Mouse (Mus musculus) neural tube, embryonic 14.5 days (tissue): ENCODE measurements around the gene Poc1a. TPM values are rescaled to one million over a fixed set of nuclear protein-coding genes. Genes with fewer than 3 reads are reported as not detected.

Source experiments
- ATAC-seq: fragments of 200-750 bp; cut with Nextera tagmentation; 2 replicates; pipeline ENCODE4 v1.8.0; 2017; ENCODE audit warnings: low read depth, mild to moderate bottlenecking, moderate TSS enrichment, moderate library complexity
- H3K27ac ChIP-seq: fragments of 300-500 bp; sonication (generic); 2 replicates; pipeline ENCODE4 v1.5.1; 2014; ENCODE audit warnings: low read depth, mild to moderate bottlenecking, control low read depth, low read length, moderate library complexity, mixed read lengths
- H3K27me3 ChIP-seq: fragments of 300-500 bp; sonication (generic); 2 replicates; pipeline ENCODE4 v1.6.1; 2014; ENCODE audit warnings: low read length; ENCODE audit not compliant: control insufficient read depth, insufficient read depth
- H3K36me3 ChIP-seq: fragments of 300-500 bp; sonication (generic); 2 replicates; pipeline ENCODE4 v1.6.1; 2014; ENCODE audit warnings: low read length, mixed read lengths; ENCODE audit not compliant: control insufficient read depth, insufficient read depth
- H3K4me1 ChIP-seq: fragments of 300-500 bp; sonication (generic); 2 replicates; pipeline ENCODE4 v1.6.1; 2014; ENCODE audit warnings: low read length; ENCODE audit not compliant: control insufficient read depth, insufficient read depth
- H3K4me2 ChIP-seq: fragments of 300-500 bp; sonication (generic); 2 replicates; pipeline ENCODE4 v1.6.1; 2014; ENCODE audit warnings: mild to moderate bottlenecking, low read depth, low read length, control low read depth
- H3K4me3 ChIP-seq: fragments of 300-500 bp; sonication (generic); 2 replicates; pipeline ENCODE4 v1.5.1; 2014; ENCODE audit warnings: low read depth, low read length, control low read depth, mixed read lengths
- H3K9ac ChIP-seq: fragments of 300-500 bp; sonication (generic); replicated peaks from 2 replicates; pipeline ENCODE4 v1.6.1; 2014; ENCODE audit warnings: low read depth, mild to moderate bottlenecking, control low read depth, low read length, mixed read lengths
- H3K9me3 ChIP-seq: fragments of 300-500 bp; sonication (generic); 2 replicates; pipeline ENCODE4 v1.6.1; 2016; ENCODE audit warnings: low read length; ENCODE audit not compliant: control insufficient read depth
- WGBS: fragments of 180-500 bp; shearing (Covaris S2); extraction: QIAGEN DNeasy Blood & Tissue Kit; methylation state at CpG from one replicate; pipeline ENCODE4 v1.1.7; 2014; 5-methylcytosine and 5-hydroxymethylcytosine counted together
- polyA plus RNA-seq: library from polyadenylated mRNA; unstranded; fragments of >200 nt; fragmentation: Nextera tagmentation; extraction: Ambion mirVana; gene quantifications from 2 replicates; pipeline ENCODE4 v1.2.1, GENCODE M21; 2014

Gene Poc1a
- polyA plus RNA-seq, 1 experiment from 2014 or later, result 5.8 TPM

DNA sequence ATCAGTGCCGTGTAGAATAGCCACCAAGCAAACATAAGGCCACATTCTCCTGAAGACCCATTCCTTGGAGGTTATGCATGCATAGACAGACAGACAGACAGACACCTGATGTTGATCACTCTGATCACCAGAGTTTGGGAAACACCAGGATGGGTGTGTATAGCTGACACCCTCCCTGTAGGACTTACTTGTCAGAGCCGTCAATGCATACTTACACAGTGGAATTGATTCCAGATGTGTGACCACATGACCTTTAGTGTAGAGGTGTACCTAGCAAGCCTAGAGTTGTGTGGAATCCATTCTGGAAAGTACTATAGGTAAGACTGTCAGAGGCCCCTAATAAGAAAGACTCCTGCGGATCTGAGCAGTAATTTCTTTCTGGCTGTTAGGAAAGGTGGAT, 76.3 kb downstream of the Poc1a start:
- Histone ChIP-seq H3K27ac (no peak overlapping the region), H3K4me1 (no peaks in the 10 kb centered on the region), H3K4me3 (no peak overlapping the region), H3K9me3 (no peaks in the 10 kb centered on the region), H3K36me3 (no peaks in the 10 kb centered on the region), H3K27me3 (no peaks in the 10 kb centered on the region), H3K4me2 (no peak overlapping the region), H3K9ac (no peak overlapping the region)
- ATAC-seq, result no peak
- 88% methylated on average over 3 of the region's 3 CpGs for WGBS

DNA sequence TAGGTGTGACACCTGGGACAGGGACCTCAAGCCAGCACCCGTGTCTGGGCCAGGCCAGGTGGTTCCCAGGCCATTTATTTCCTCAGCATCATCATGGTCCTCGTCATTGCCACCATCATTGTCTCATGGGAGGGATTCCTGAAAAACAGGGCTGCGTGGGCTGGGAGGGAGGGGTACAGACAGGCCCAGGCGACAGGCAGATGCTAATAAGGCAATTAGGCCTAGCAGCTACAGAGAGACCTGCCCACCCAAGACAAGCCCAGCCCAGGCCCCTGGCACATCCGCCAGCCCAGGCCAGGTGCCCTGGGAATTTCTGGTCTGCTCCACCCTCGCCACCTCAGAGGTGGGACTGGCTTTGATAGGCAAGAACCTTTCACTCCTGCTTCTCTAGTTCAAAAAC, 78.4 kb downstream of the Poc1a start:
- WGBS, result 45% methylated on average over 6 of the region's 6 CpGs
- Histone ChIP-seq H3K27ac (no peak overlapping the region), H3K9ac (no peak overlapping the region), H3K36me3 (no peaks in the 10 kb centered on the region), H3K4me1 (no peaks in the 10 kb centered on the region), H3K27me3 (no peaks in the 10 kb centered on the region), H3K4me3 (no peak overlapping the region), H3K4me2 (no peak overlapping the region), H3K9me3 (no peaks in the 10 kb centered on the region)
- no peak for ATAC-seq

DNA sequence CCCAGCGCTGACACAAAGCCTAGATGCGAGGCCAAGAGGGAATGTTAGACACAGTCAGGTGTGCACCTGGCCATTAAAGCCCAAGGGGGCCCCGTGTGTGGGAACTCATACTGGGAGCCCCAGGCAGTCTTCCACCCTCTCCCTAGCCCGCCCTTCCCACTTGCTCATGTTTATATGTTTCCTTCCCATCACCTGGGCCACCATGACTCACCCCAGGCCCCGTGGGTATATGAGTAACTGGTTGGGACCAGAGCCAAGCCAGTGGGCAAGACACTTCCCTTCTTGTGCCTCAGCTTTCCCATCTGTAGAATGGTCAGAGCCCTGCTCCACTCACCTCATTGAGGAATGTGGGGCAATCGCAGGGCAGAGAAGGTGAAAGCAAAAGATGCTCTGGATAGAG, 80.3 kb downstream of the Poc1a start:
- Histone ChIP-seq H3K27me3 (no peaks in the 10 kb centered on the region), H3K9me3 (no peaks in the 10 kb centered on the region), H3K9ac (no peak overlapping the region), H3K36me3 (no peaks in the 10 kb centered on the region), H3K27ac (no peak overlapping the region), H3K4me1 (no peaks in the 10 kb centered on the region), H3K4me2 (no peak overlapping the region), H3K4me3 (no peak overlapping the region)
- ATAC-seq, result no peak
- WGBS, result 87% methylated on average over 6 of the region's 6 CpGs

DNA sequence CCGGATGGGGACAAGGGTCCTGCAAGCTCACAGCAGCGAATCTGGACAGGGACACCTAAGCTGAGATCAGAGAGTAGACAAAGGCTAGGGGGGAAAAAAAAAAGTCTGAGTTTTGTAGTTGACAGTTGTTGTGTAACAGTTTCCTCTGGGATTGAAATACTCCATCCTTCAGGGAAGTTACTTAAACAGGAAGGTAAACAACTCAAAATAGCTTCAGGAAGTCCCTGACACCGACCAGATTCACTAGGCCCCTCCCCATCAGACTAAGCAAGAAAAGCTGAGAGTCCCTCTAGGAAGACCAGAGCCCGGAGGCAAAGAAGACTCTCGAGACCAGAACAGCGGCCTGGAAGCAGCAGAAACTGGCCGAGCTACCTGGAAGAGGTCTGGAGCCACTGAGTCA, 84.5 kb downstream of the Poc1a start:
- no peak overlapping the region for H3K4me3 ChIP-seq
- no peak for ATAC-seq
- H3K27me3 ChIP-seq, result no peaks in the 10 kb centered on the region
- no peak overlapping the region for H3K4me2 ChIP-seq
- H3K27ac ChIP-seq, result no peak overlapping the region
- peaks cover 11% of the 10 kb centered on the region for H3K4me1 ChIP-seq
- no peaks in the 10 kb centered on the region for H3K9me3 ChIP-seq
- no peaks in the 10 kb centered on the region for H3K36me3 ChIP-seq
- H3K9ac ChIP-seq, result no peak overlapping the region
- 80% methylated on average over 7 of the region's 7 CpGs for WGBS

DNA sequence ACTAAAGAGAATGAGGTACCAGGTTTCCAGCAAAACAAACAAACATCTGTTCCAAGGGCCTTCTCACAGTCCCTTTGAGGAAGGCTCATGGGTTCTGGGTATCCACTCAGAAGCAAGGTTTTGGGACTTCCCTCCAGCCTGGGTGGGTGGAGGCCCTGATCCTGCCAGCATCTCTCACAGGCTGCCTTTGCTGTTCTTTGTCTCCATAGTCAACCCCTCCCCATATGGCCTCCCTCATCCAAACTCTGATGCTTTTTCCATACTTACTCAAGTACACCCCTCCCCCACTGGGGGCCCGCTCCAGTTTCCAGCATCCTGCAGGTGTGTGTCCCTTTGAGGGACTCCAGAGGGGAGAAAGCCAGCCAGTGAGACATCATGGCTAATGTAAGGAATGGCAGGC, 85.3 kb downstream of the Poc1a start:
- peaks cover 20% of the 10 kb centered on the region for H3K4me1 ChIP-seq
- H3K9ac ChIP-seq, result no peak overlapping the region
- 70% methylated on average over 1 of the region's 1 CpGs for WGBS
- no peak overlapping the region for H3K4me2 ChIP-seq
- H3K27me3 ChIP-seq, result no peaks in the 10 kb centered on the region
- H3K4me3 ChIP-seq, result no peak overlapping the region
- ATAC-seq, result no peak
- H3K36me3 ChIP-seq, result no peaks in the 10 kb centered on the region
- H3K27ac ChIP-seq, result no peak overlapping the region
- no peaks in the 10 kb centered on the region for H3K9me3 ChIP-seq

DNA sequence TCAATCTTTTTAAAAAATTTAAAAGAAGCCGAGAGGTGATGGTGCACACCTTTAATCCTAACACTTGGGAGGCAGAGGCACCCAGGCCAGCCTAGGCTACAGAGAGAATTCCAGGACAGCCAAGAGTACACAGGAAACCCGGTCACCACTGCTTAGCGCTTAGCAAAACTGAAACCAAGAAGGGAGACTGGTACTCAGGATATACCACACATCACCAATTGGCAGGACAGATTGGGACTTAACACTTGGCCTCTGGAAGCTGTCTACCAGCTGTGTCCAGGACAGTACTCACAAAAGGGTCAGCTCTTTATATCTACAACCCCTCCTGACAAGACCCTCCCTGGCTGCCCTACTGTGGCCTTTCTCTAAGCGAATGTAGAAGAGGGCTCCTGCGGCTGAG, 86.1 kb downstream of the Poc1a start:
- Histone ChIP-seq H3K4me1 (peaks cover 28% of the 10 kb centered on the region), H3K9ac (peak overlapping the region; percentile 63), H3K4me2 (peak overlapping the region; percentile 94), H3K36me3 (no peaks in the 10 kb centered on the region), H3K9me3 (no peaks in the 10 kb centered on the region), H3K27me3 (no peaks in the 10 kb centered on the region), H3K27ac (peak overlapping the region; percentile 96), H3K4me3 (peak overlapping the region; percentile 86)
- 19% methylated on average over 5 of the region's 5 CpGs for WGBS
- 0 out of 2 replicates have a peak, but pooled peaks have one; percentile 1 for ATAC-seq

DNA sequence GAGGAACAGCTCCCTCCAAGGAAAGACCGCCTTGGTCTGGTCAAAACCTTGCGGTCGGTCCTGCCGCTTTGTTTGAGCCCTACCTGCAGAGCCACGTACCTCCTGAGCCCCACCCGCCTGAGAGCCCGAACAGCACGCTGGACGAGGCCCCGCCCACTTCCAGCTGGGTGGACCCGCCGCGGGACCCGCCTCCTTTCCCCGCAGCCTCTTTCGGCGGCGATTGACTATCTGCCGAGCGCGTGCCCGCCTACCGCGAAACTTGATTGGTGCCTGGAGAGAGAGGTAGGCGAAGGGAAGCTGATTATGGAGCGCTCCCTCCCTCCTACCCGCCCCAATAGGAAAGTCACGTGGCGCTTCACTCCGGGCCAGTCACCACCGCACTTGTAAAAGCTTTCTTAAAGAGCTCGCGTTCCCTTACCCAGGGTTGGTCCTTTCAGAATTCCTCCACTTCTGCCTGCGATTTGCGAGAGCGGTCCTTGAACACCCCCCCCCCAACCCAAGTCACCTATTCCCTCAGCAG, 86.8 kb downstream of the Poc1a start:
- Histone ChIP-seq H3K4me1 (peaks cover 33% of the 10 kb centered on the region), H3K4me3 (peak overlapping the region; percentile 86), H3K27ac (peak overlapping the region; percentile 96), H3K36me3 (peaks cover 4% of the 10 kb centered on the region; the same call in 1 of the 2 replicates), H3K4me2 (peak overlapping the region; percentile 94), H3K9me3 (no peaks in the 10 kb centered on the region), H3K9ac (peak overlapping the region; percentile 93), H3K27me3 (no peaks in the 10 kb centered on the region)
- WGBS, result under 1% methylated on average over 35 of the region's 36 CpGs
- peak; percentile 93 for ATAC-seq

DNA sequence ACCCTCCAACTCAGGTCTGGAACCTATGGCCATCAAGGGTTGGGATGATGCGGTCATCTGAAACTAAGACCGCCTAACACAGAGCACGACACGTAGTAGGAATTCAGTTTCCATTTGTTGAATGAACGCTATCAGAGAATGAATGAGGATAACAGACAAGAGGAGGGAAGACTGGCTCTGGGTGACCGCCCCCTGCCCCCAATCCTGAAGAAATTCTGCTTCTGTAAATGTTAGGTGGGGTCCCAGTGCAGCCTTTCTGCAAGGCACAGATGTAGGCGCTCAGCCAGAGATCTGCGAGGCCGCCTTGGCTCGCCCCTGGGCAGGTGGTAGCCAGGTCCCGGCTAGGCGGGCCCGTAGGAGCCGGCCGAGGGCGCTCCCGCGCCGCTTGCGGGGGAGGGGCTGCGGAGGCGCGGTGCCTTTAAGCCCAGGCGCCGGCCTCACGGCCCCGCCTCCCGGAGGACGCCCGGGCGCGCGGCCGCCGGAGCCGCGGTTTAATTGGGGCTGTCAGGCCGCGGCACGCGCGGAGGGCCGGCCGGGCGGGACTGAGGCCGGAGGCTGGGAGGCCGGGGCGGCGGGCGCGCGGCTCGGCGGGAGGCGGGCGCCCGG, 87.4 kb downstream of the Poc1a start, which contains the start of gene Dusp7:
Dusp7 (plus strand) TSS at position 521 of the 606 bp plus-strand sequence.
- Histone ChIP-seq H3K4me2 (peak within 1 kb of the TSS; percentile 94), H3K36me3 (peaks cover 4% of the 10 kb centered on the region; the same call in 1 of the 2 replicates), H3K4me1 (peaks cover 33% of the 10 kb centered on the region), H3K27ac (peak within 1 kb of the TSS; percentile 96), H3K4me3 (peak within 1 kb of the TSS; percentile 86), H3K9ac (peak within 1 kb of the TSS; percentile 93), H3K27me3 (no peaks in the 10 kb centered on the region), H3K9me3 (no peaks in the 10 kb centered on the region)
- ATAC-seq, result peak; percentile 85
- under 1% methylated on average over 56 of the region's 57 CpGs for WGBS

DNA sequence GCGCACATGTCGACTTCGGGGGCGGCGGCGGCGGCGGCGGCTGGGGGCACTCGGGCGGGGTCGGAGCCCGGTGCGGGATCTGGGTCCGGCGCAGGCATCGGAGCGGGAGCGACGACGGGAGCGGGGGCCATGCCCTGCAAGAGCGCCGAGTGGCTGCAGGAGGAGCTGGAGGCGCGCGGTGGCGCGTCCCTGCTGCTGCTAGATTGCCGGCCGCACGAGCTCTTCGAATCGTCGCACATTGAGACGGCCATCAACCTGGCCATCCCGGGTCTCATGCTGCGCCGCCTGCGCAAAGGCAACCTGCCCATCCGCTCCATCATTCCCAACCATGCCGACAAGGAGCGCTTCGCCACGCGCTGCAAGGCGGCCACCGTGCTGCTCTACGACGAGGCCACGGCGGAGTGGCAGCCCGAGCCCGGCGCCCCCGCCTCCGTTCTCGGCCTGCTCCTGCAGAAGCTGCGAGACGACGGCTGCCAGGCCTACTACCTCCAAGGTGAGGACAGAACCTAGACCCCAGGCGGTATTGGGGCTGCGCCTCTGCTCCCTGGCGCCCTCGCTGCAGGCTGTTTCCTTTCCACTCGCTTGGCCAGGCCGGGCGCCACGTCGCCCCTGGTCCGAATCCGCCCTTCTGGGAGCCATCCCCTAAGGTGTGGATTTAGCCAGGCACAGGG, 88.1 kb downstream of the Poc1a start:
- Histone ChIP-seq H3K27me3 (no peaks in the 10 kb centered on the region), H3K4me3 (peak overlapping the region; percentile 86), H3K4me1 (peaks cover 33% of the 10 kb centered on the region), H3K4me2 (peak overlapping the region; percentile 94), H3K9me3 (no peaks in the 10 kb centered on the region), H3K27ac (peak overlapping the region; percentile 96), H3K36me3 (peaks cover 11% of the 10 kb centered on the region), H3K9ac (peak overlapping the region; percentile 93)
- ATAC-seq, result peak; percentile 16
- under 1% methylated on average over 70 of the region's 72 CpGs for WGBS
